Mouse (Mus musculus) myocyte (in vitro differentiated cells): ENCODE results near the gene Rela.

Experiments used
- CEBPB ChIP-seq: IDR thresholded peaks from 2 replicates; pipeline ENCODE4 v1.6.1; 2011; ENCODE audit warnings: mild to moderate bottlenecking, moderate library complexity; ENCODE audit not compliant: poor library complexity, insufficient read depth, severe bottlenecking
- E2F4 ChIP-seq: IDR thresholded peaks from one replicate; pipeline ENCODE4 v1.6.1; 2011; ENCODE audit warnings: mild to moderate bottlenecking, control low read depth, moderate library complexity; ENCODE audit not compliant: insufficient read depth
- MAX ChIP-seq: IDR thresholded peaks from one replicate; pipeline ENCODE4 v1.6.1; 2011; ENCODE audit warnings: low read depth, mild to moderate bottlenecking, control low read depth
- MYOD1 ChIP-seq, 3 experiments: IDR thresholded peaks; one replicate each; pipeline ENCODE4 v1.6.1; 2011; ENCODE audit warnings: control low read depth in 2 of 3, low read depth in 2 of 3, mild to moderate bottlenecking in 2 of 3, moderate library complexity in 1 of 3; ENCODE audit not compliant: insufficient read length in 2 of 3, control insufficient read depth in 1 of 3
- MYOG ChIP-seq, 3 experiments: IDR thresholded peaks; one replicate each; pipeline ENCODE4 v1.6.1; 2011; ENCODE audit warnings: control low read depth in 2 of 3, low read depth in 2 of 3, mild to moderate bottlenecking in 2 of 3; ENCODE audit not compliant: insufficient read length in 2 of 3, control insufficient read depth in 1 of 3, insufficient read depth in 1 of 3
- POLR2A ChIP-seq: IDR thresholded peaks from one replicate; pipeline ENCODE4 v1.6.1; 2011; ENCODE audit warnings: low read depth, mild to moderate bottlenecking, control low read depth, moderate library complexity; ENCODE audit not compliant: insufficient read length
- POLR2AphosphoS2 ChIP-seq: IDR thresholded peaks from one replicate; pipeline ENCODE4 v1.6.1; 2011; ENCODE audit warnings: low read depth, control low read depth; ENCODE audit not compliant: insufficient read length
- REST ChIP-seq: IDR thresholded peaks from one replicate; pipeline ENCODE4 v1.6.1; 2011; ENCODE audit warnings: mild to moderate bottlenecking, control low read depth, moderate library complexity; ENCODE audit not compliant: insufficient read depth, insufficient read length
- TCF12 ChIP-seq: IDR thresholded peaks from one replicate; pipeline ENCODE4 v1.6.1; 2011; ENCODE audit warnings: mild to moderate bottlenecking, control low read depth; ENCODE audit not compliant: poor library complexity, insufficient read depth, severe bottlenecking
- USF1 ChIP-seq: IDR thresholded peaks from one replicate; pipeline ENCODE4 v1.6.1; 2011; ENCODE audit warnings: low read depth, mild to moderate bottlenecking, control low read depth, moderate library complexity

DNA sequence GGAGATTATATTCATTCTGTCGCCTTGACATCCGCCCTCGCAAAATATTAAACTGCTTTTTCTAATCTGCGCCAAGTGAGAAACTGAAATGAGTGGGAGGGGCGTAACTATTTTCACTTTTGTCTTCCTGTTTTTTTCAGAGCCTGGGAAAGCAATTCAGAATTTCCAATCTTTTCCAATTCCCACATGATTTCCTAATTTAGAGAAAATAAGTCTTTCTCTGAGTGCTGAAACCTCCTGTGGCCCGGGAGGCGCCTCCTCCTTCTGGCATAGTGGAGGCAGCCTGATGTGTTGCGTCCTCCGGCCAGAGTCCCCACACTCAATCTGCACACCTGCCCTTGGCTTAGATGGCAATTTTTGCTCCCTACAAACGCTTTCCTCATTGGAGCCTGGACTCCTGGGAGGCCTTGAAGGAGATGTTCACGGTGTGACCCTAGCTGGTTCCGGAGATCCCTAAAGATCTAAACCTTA, 677 bp upstream of the Rela start:
- TF ChIP-seq TCF12, result no peak
- TF ChIP-seq POLR2A, result no peak
- no peak for TF ChIP-seq POLR2AphosphoS2
- TF ChIP-seq CEBPB, result no peak
- no peak for TF ChIP-seq USF1
- TF ChIP-seq E2F4, result no peak
- TF ChIP-seq REST, result no peak
- TF ChIP-seq MYOD1 (IDR thresholded peaks at IDR 0.05; ENCODE audit: control insufficient read depth in 1 of 3, insufficient read length in 2 of 3, low read depth in 2 of 3), result no peak
- no peak for TF ChIP-seq MAX
- TF ChIP-seq MYOG (IDR thresholded peaks at IDR 0.05; ENCODE audit: control insufficient read depth in 1 of 3, insufficient read depth in 1 of 3, insufficient read length in 2 of 3, low read depth in 2 of 3), result no peak
